Mouse (Mus musculus) MEL (cell line): Measurements from ENCODE around the gene Olfr376. TPM values are rescaled to one million over a fixed set of nuclear protein-coding genes. Genes with fewer than 3 reads are reported as not detected.

Experiments
- DNase-seq: peaks from one replicate; pipeline ENCODE4 v3.0.0; 2011; ENCODE audit warnings: low read depth, low spot score
- H3K27ac ChIP-seq: 2 replicates; pipeline ENCODE4 v1.5.1; 2012; ENCODE audit warnings: low read depth, mild to moderate bottlenecking, control low read depth, low read length, moderate library complexity; ENCODE audit not compliant: control insufficient read depth
- H3K27me3 ChIP-seq, 2 experiments: fragments of 150-350 bp in 1 of 2; sonication (generic) in 1 of 2; 2 replicates each; pipeline ENCODE4 v1.6.1; 2012; ENCODE audit warnings: low read length in 2 of 2, mild to moderate bottlenecking in 2 of 2, improper control_type of control experiment in 1 of 2, moderate library complexity in 1 of 2; ENCODE audit not compliant: insufficient read depth in 2 of 2, control insufficient read depth in 1 of 2
- H3K36me3 ChIP-seq, 2 experiments: 2 replicates each; pipeline ENCODE4 v1.6.1; 2012 to 2014; ENCODE audit warnings: low read length in 2 of 2, improper control_type of control experiment in 1 of 2, inconsistent platforms in 1 of 2, mild to moderate bottlenecking in 1 of 2; ENCODE audit not compliant: insufficient read depth in 2 of 2, control insufficient read depth in 1 of 2
- H3K4me1 ChIP-seq, 2 experiments: fragments of 150-350 bp in 1 of 2; sonication (generic) in 1 of 2; 2 replicates each; pipeline ENCODE4 v1.6.1; 2012; ENCODE audit warnings: low read length in 2 of 2, improper control_type of control experiment in 1 of 2, mild to moderate bottlenecking in 1 of 2; ENCODE audit not compliant: insufficient read depth in 2 of 2, control insufficient read depth in 1 of 2
- H3K4me3 ChIP-seq, 2 experiments: fragments of 150-350 bp in 1 of 2; sonication (generic) in 1 of 2; 2 replicates each; pipeline ENCODE4 v1.5.1; 2012; ENCODE audit warnings: low read depth in 2 of 2, low read length in 2 of 2, mild to moderate bottlenecking in 2 of 2, moderate library complexity in 2 of 2, control low read depth in 1 of 2, improper control_type of control experiment in 1 of 2; ENCODE audit not compliant: control insufficient read depth in 1 of 2, insufficient read depth in 1 of 2
- H3K79me2 ChIP-seq: 2 replicates; pipeline ENCODE4 v1.6.1; 2012; ENCODE audit warnings: mild to moderate bottlenecking, low read length, moderate library complexity; ENCODE audit not compliant: control insufficient read depth, poor library complexity, insufficient read depth
- H3K9ac ChIP-seq: 2 replicates; pipeline ENCODE4 v1.6.1; 2012; ENCODE audit warnings: low read depth, mild to moderate bottlenecking, control low read depth, low read length, moderate library complexity; ENCODE audit not compliant: control insufficient read depth, poor library complexity, severe bottlenecking
- H3K9me3 ChIP-seq: fragments of 150-350 bp; sonication (generic); replicated peaks from 2 replicates; pipeline ENCODE4 v1.6.1; 2012; ENCODE audit warnings: mild to moderate bottlenecking, low read length, improper control_type of control experiment, moderate library complexity; ENCODE audit not compliant: insufficient read depth
- CHD1 ChIP-seq: IDR thresholded peaks from 2 replicates; pipeline ENCODE4 v1.6.1; 2012; ENCODE audit warnings: low read depth, mild to moderate bottlenecking, inconsistent platforms, low read length, improper control_type of control experiment
- CHD2 ChIP-seq: IDR thresholded peaks from 2 replicates; pipeline ENCODE4 v1.6.1; 2011; ENCODE audit warnings: low read length, improper control_type of control experiment
- CTCF ChIP-seq, 3 experiments: IDR thresholded peaks in 2 of 3; conservative IDR thresholded peaks in 1 of 3; 2 replicates each; pipeline ENCODE4 v1.5.1; 2011 to 2012; ENCODE audit warnings: low read length in 3 of 3, low read depth in 2 of 3, mild to moderate bottlenecking in 2 of 3, improper control_type of control experiment in 1 of 3, inconsistent platforms in 1 of 3, mixed read lengths in 1 of 3, moderate library complexity in 1 of 3; ENCODE audit not compliant: control insufficient read depth in 1 of 3, insufficient read depth in 1 of 3, poor library complexity in 1 of 3, severe bottlenecking in 1 of 3
- E2F4 ChIP-seq: IDR thresholded peaks from 2 replicates; pipeline ENCODE4 v1.6.1; 2011; ENCODE audit warnings: low read depth, low read length, improper control_type of control experiment, borderline replicate concordance
- ETS1 ChIP-seq: IDR thresholded peaks from 2 replicates; pipeline ENCODE4 v1.6.1; 2012; ENCODE audit warnings: low read depth, mild to moderate bottlenecking, inconsistent platforms, low read length, improper control_type of control experiment, moderate library complexity
- GABPA ChIP-seq: IDR thresholded peaks from 2 replicates; pipeline ENCODE4 v1.6.1; 2012; ENCODE audit warnings: low read depth, mild to moderate bottlenecking, inconsistent platforms, low read length, improper control_type of control experiment, moderate library complexity
- HCFC1 ChIP-seq: IDR thresholded peaks from 2 replicates; pipeline ENCODE4 v1.6.1; 2012; ENCODE audit warnings: low read depth, mild to moderate bottlenecking, inconsistent platforms, low read length, improper control_type of control experiment, moderate library complexity
- MAFK ChIP-seq: IDR thresholded peaks from 2 replicates; pipeline ENCODE4 v1.6.1; 2011; ENCODE audit warnings: low read depth, mild to moderate bottlenecking, low read length, improper control_type of control experiment, borderline replicate concordance
- MAX ChIP-seq: IDR thresholded peaks from 2 replicates; pipeline ENCODE4 v1.6.1; 2011; ENCODE audit warnings: low read length, improper control_type of control experiment
- MAZ ChIP-seq: IDR thresholded peaks from 2 replicates; pipeline ENCODE4 v1.6.1; 2012; ENCODE audit warnings: low read depth, mild to moderate bottlenecking, inconsistent platforms, low read length, improper control_type of control experiment
- MEF2A ChIP-seq: IDR thresholded peaks from 2 replicates; pipeline ENCODE4 v1.6.1; 2014; ENCODE audit warnings: low read depth, mild to moderate bottlenecking, inconsistent platforms, low read length, improper control_type of control experiment; ENCODE audit not compliant: poor library complexity, insufficient replicate concordance, severe bottlenecking; ENCODE audit errors: extremely low read depth
- MYB ChIP-seq: IDR thresholded peaks from 2 replicates; pipeline ENCODE4 v1.6.1; 2011; ENCODE audit warnings: mild to moderate bottlenecking, low read depth, low read length, improper control_type of control experiment
- MYC ChIP-seq: IDR thresholded peaks from 2 replicates; pipeline ENCODE4 v1.6.1; 2011; ENCODE audit warnings: low read depth, mild to moderate bottlenecking, low read length, improper control_type of control experiment, moderate library complexity
- NELFE ChIP-seq: IDR thresholded peaks from 2 replicates; pipeline ENCODE4 v1.6.1; 2011; ENCODE audit warnings: low read depth, low read length, improper control_type of control experiment
- NRF1 ChIP-seq: IDR thresholded peaks from 2 replicates; pipeline ENCODE4 v1.6.1; 2014; ENCODE audit warnings: low read depth, mild to moderate bottlenecking, inconsistent platforms, low read length, improper control_type of control experiment, moderate library complexity; ENCODE audit not compliant: poor library complexity, insufficient read depth, severe bottlenecking
- POLR2AphosphoS5 ChIP-seq: IDR thresholded peaks from 2 replicates; pipeline ENCODE4 v1.6.1; 2012; ENCODE audit warnings: low read depth, borderline replicate concordance, mild to moderate bottlenecking, inconsistent platforms, low read length, moderate library complexity, mixed read lengths
- RAD21 ChIP-seq: IDR thresholded peaks from 2 replicates; pipeline ENCODE4 v1.6.1; 2011; ENCODE audit warnings: mild to moderate bottlenecking, low read depth, low read length, improper control_type of control experiment
- RCOR1 ChIP-seq: IDR thresholded peaks from 2 replicates; pipeline ENCODE4 v1.6.1; 2012; ENCODE audit warnings: low read depth, mild to moderate bottlenecking, inconsistent platforms, low read length, improper control_type of control experiment
- SMC3 ChIP-seq: IDR thresholded peaks from 2 replicates; pipeline ENCODE4 v1.6.1; 2011; ENCODE audit warnings: low read depth, low read length, improper control_type of control experiment
- TAL1 ChIP-seq: IDR thresholded peaks from 2 replicates; pipeline ENCODE4 v1.6.1; 2012; ENCODE audit warnings: mild to moderate bottlenecking, inconsistent platforms, low read length, moderate library complexity, mixed read lengths
- TCF12 ChIP-seq: IDR thresholded peaks from 2 replicates; pipeline ENCODE4 v1.6.1; 2014; ENCODE audit warnings: low read depth, mild to moderate bottlenecking, inconsistent platforms, low read length, improper control_type of control experiment, moderate library complexity
- UBTF ChIP-seq: IDR thresholded peaks from 2 replicates; pipeline ENCODE4 v1.6.1; 2012; ENCODE audit warnings: low read depth, mild to moderate bottlenecking, inconsistent platforms, low read length, improper control_type of control experiment, moderate library complexity, borderline replicate concordance; ENCODE audit not compliant: insufficient read depth
- USF1 ChIP-seq: IDR thresholded peaks from 2 replicates; pipeline ENCODE4 v1.6.1; 2014; ENCODE audit warnings: low read depth, mild to moderate bottlenecking, inconsistent platforms, low read length, improper control_type of control experiment, moderate library complexity
- USF2 ChIP-seq, 2 experiments: IDR thresholded peaks; 2 replicates each; pipeline ENCODE4 v1.6.1; 2011 to 2012; ENCODE audit warnings: improper control_type of control experiment in 2 of 2, low read length in 2 of 2, borderline replicate concordance in 1 of 2, inconsistent platforms in 1 of 2, low read depth in 1 of 2, mild to moderate bottlenecking in 1 of 2; ENCODE audit not compliant: insufficient read depth in 1 of 2
- ZKSCAN1 ChIP-seq: IDR thresholded peaks from 2 replicates; pipeline ENCODE4 v1.6.1; 2012; ENCODE audit warnings: low read depth, mild to moderate bottlenecking, inconsistent platforms, low read length, improper control_type of control experiment, moderate library complexity
- ZMIZ1 ChIP-seq: IDR thresholded peaks from 2 replicates; pipeline ENCODE4 v1.6.1; 2012; ENCODE audit warnings: low read depth, mild to moderate bottlenecking, inconsistent platforms, low read length, improper control_type of control experiment, moderate library complexity
- polyA plus RNA-seq, 2 experiments: library from polyadenylated mRNA; stranded (reverse) in 1 of 2; unstranded in 1 of 2; fragments of >175 nt in 1 of 2; fragments of >200 nt in 1 of 2; gene quantifications; 2 replicates each; pipeline versions ENCODE4 v1.2.1 to v1.2.4; 2012; ENCODE audit warnings: low replicate concordance in 2 of 2, low read depth in 1 of 2; ENCODE audit not compliant: insufficient read length in 2 of 2, insufficient read depth in 1 of 2, missing spikeins in 1 of 2
- total RNA-seq: library from RNA; depleted of rRNA; stranded (reverse); fragments of 300-350 nt; gene quantifications from 2 replicates; pipeline ENCODE4 v1.2.3, GENCODE M21; 2012

The Olfr376 gene
- total and polyA plus RNA-seq, 3 experiments = 0.08 TPM; not detected in 2

- TF ChIP-seq E2F4 (no peak), TCF12 (no peak), GABPA (no peak), MEF2A (no peak), SMC3 (no peak), MAFK (no peak), USF1 (no peak), MYC (no peak), TAL1 (no peak), CTCF (IDR thresholded peaks at IDR 0.05 in 2 of 3, conservative IDR thresholded peaks at IDR 0.05 in 1 of 3; ENCODE audit: control insufficient read depth in 1 of 3, insufficient read depth in 1 of 3, low read depth in 2 of 3, low read length in 3 of 3, poor library complexity in 1 of 3, severe bottlenecking in 1 of 3) (no peak), MAX (no peak), CHD2 (no peak), ZKSCAN1 (no peak), MAZ (no peak), RCOR1 (no peak), RAD21 (no peak), USF2 (IDR thresholded peaks at IDR 0.05; ENCODE audit: borderline replicate concordance in 1 of 2, insufficient read depth in 1 of 2, low read depth in 1 of 2, low read length in 2 of 2) (no peak)
- no peaks in the 10 kb centered on the region for H3K79me2 ChIP-seq
- H3K4me1 ChIP-seq = 0 out of 4 replicates have a peak, but pooled peaks cover 0 to 2% of the 10 kb centered on the region in 2 experiments
- H3K36me3 ChIP-seq = no peaks in the 10 kb centered on the region; a peak in 1 of 4 replicates
- no peak overlapping the region for H3K27ac ChIP-seq
- DNase-seq = peak; percentile 11
- H3K9me3 ChIP-seq = no peaks in the 10 kb centered on the region
- peaks cover 2 to 3% of the 10 kb centered on the region in 2 experiments; a peak in 3 of 4 replicates for H3K27me3 ChIP-seq
- H3K9ac ChIP-seq = no peak overlapping the region
- H3K4me3 ChIP-seq = no peak overlapping the region
These were observed 44.6 kb upstream of the Olfr376 start for GRCm38 (mm10) chr11:73326485-73326886.

GRCm38 (mm10) chr11:73327361-73327760, 43.7 kb upstream of the Olfr376 start:
- H3K27ac ChIP-seq = no peak overlapping the region
- no peak for TF ChIP-seq TAL1
- TF ChIP-seq ETS1 = no peak
- TF ChIP-seq UBTF = no peak
- no peak for TF ChIP-seq MYB
- no peak for TF ChIP-seq MEF2A
- TF ChIP-seq CHD2 = no peak
- no peak for TF ChIP-seq MYC
- TF ChIP-seq HCFC1 = no peak
- TF ChIP-seq POLR2AphosphoS5 = no peak
- TF ChIP-seq NELFE = no peak
- no peak for TF ChIP-seq MAFK
- TF ChIP-seq ZMIZ1 = no peak
- no peak for TF ChIP-seq CTCF (IDR thresholded peaks at IDR 0.05 in 2 of 3, conservative IDR thresholded peaks at IDR 0.05 in 1 of 3; ENCODE audit: control insufficient read depth in 1 of 3, insufficient read depth in 1 of 3, low read depth in 2 of 3, low read length in 3 of 3, poor library complexity in 1 of 3, severe bottlenecking in 1 of 3)
- TF ChIP-seq CHD1 = no peak
- TF ChIP-seq E2F4 = no peak
- no peak for TF ChIP-seq MAZ
- TF ChIP-seq NRF1 = no peak
- no peak for TF ChIP-seq GABPA
- TF ChIP-seq, all 39 proteins: peak for 0
- no peak overlapping the region for H3K9ac ChIP-seq

More at GRCm38 (mm10) chr11:73327361-73327760, 43.7 kb upstream of the Olfr376 start:
- H3K27me3 ChIP-seq = peaks cover 3 to 5% of the 10 kb centered on the region in 2 experiments; a peak in 3 of 4 replicates
- no peaks in the 10 kb centered on the region for H3K79me2 ChIP-seq
- no peaks in the 10 kb centered on the region for H3K9me3 ChIP-seq
- 0 out of 4 replicates have a peak, but pooled peaks cover 0 to 2% of the 10 kb centered on the region in 2 experiments for H3K4me1 ChIP-seq
- DNase-seq = no peak
- no peak overlapping the region for H3K4me3 ChIP-seq
- no peaks in the 10 kb centered on the region; a peak in 1 of 4 replicates for H3K36me3 ChIP-seq
